Mouse (Mus musculus): ENCODE results near the gene March10. TPM values are rescaled to one million over a fixed set of nuclear protein-coding genes. Genes with fewer than 3 reads are reported as not detected.
A peak's percentile ranks its signal among the peaks of the same experiment; 100 is the strongest.

March10 gene
- polyA plus RNA-seq, 1 experiment from 2014 or later: 0.12 TPM

GRCm38 (mm10) chr11:105452504-105452903 lies 4.0 kb downstream of the March10 start:
- Histone ChIP-seq H3K4me1 (ENCODE audit: insufficient read depth, low read length) (peaks cover 22% of the 10 kb centered on the region), H3K27me3 (ENCODE audit: insufficient read depth, low read length) (peaks cover 6% of the 10 kb centered on the region; the same call in 1 of the 2 replicates), H3K9ac (replicated peaks; ENCODE audit: low read length) (no peak overlapping the region), H3K4me3 (ENCODE audit: low read length) (no peak overlapping the region), H3K36me3 (ENCODE audit: insufficient read depth, low read length) (no peaks in the 10 kb centered on the region), H3K9me3 (ENCODE audit: low read length) (no peaks in the 10 kb centered on the region), H3K27ac (ENCODE audit: low read length) (no peak overlapping the region), H3K4me2 (replicated peaks; ENCODE audit: low read depth, low read length) (no peak overlapping the region)
- WGBS: 80% methylated on average over 4 of the region's 4 CpGs
- ATAC-seq (ENCODE audit: low FRiP score, low TSS enrichment): no peak

- no peak overlapping the region for H3K27ac ChIP-seq (ENCODE audit: low read length)
These were observed 4.9 kb downstream of the March10 start for GRCm38 (mm10) chr11:105451553-105452135.

DNA sequence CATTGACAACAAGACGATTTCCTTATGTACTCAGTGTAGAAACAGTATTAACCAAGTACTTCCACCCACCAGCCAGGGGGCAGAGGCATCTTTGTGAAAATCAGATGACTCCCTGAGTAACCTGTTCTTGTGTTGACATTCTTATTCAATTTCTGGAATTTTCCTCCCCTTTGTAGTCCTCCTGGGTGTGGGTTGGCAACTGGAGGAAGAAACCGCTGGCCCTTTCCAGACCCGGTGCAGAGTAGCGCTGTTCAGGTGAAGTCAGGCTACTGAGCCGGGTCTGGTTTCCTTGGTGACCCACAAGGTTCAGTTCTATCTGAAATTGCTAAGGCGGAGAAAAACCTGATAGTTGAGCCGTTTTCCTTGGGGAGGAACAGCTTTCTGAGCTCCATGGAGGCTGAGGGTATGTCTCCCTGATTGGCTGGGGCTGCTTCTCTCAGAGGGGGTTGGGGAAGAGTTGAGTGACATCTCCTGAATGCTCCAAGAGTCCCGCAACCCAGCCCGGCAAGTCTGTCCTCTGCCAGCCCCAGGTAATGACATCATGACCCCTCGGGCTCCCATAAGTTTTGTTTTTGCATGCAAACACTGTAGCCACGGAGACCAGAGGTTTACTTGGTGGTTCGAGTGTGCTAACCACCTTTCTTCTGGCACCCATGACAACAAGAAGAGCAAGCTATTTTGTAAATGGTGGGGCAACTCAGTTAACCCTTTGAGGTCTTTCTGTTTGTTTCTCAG lies 6.8 kb downstream of the March10 start:
- Histone ChIP-seq H3K4me3 (ENCODE audit: low read length) (no peak overlapping the region), H3K4me2 (replicated peaks; ENCODE audit: low read depth, low read length) (no peak overlapping the region), H3K9me3 (ENCODE audit: low read length) (no peaks in the 10 kb centered on the region), H3K4me1 (ENCODE audit: insufficient read depth, low read length) (peaks cover 13% of the 10 kb centered on the region; the same call in 1 of the 2 replicates), H3K27me3 (ENCODE audit: insufficient read depth, low read length) (no peaks in the 10 kb centered on the region), H3K27ac (ENCODE audit: low read length) (no peak overlapping the region), H3K36me3 (ENCODE audit: insufficient read depth, low read length) (no peaks in the 10 kb centered on the region), H3K9ac (replicated peaks; ENCODE audit: low read length) (no peak overlapping the region)
- no peak for ATAC-seq (ENCODE audit: low FRiP score, low TSS enrichment)
- 59% methylated on average over 12 of the region's 12 CpGs for WGBS

More at GRCm38 (mm10) chr11:105451553-105452135, 4.9 kb downstream of the March10 start:
- Histone ChIP-seq H3K9me3 (ENCODE audit: low read length) (no peaks in the 10 kb centered on the region), H3K4me1 (ENCODE audit: insufficient read depth, low read length) (peaks cover 16% of the 10 kb centered on the region), H3K36me3 (ENCODE audit: insufficient read depth, low read length) (no peaks in the 10 kb centered on the region), H3K9ac (replicated peaks; ENCODE audit: low read length) (no peak overlapping the region), H3K4me2 (replicated peaks; ENCODE audit: low read depth, low read length) (no peak overlapping the region), H3K27me3 (ENCODE audit: insufficient read depth, low read length) (no peaks in the 10 kb centered on the region; the same call in 1 of the 2 replicates), H3K4me3 (ENCODE audit: low read length) (no peak overlapping the region)
- ATAC-seq (ENCODE audit: low FRiP score, low TSS enrichment): no peak
- WGBS: 41% methylated on average over 7 of the region's 7 CpGs

GRCm38 (mm10) chr11:105447661-105448060 lies 8.9 kb downstream of the March10 start:
- no peak for ATAC-seq (ENCODE audit: low FRiP score, low TSS enrichment)
- Histone ChIP-seq H3K9ac (replicated peaks; ENCODE audit: low read length) (no peak overlapping the region), H3K36me3 (ENCODE audit: insufficient read depth, low read length) (no peaks in the 10 kb centered on the region), H3K9me3 (ENCODE audit: low read length) (no peaks in the 10 kb centered on the region), H3K4me2 (replicated peaks; ENCODE audit: low read depth, low read length) (no peak overlapping the region), H3K4me3 (ENCODE audit: low read length) (no peak overlapping the region), H3K27me3 (ENCODE audit: insufficient read depth, low read length) (no peaks in the 10 kb centered on the region), H3K4me1 (ENCODE audit: insufficient read depth, low read length) (peaks cover 9% of the 10 kb centered on the region), H3K27ac (ENCODE audit: low read length) (no peak overlapping the region)
- WGBS: 78% methylated on average over 6 of the region's 6 CpGs

DNA sequence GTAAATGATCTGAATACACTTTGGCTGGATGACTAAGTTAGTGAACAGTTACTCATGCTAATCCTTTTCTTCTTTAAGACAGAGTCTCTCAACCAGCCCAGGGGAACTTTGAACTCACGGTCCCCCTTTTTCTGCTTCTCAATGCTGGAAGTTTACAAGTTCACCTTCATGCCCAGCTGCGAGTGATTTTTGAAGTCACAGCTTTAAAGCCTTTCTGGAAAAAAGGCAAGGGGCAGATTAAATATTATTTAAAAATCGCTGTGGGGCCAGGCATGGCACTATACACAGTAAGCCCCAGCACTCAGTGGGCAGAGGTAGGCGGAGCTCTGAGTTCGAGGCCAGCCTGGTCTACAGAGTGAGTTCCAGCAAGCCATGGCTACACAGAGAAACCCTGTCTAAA lies 10.3 kb downstream of the March10 start:
- Histone ChIP-seq H3K4me3 (ENCODE audit: low read length) (no peak overlapping the region), H3K4me2 (replicated peaks; ENCODE audit: low read depth, low read length) (no peak overlapping the region), H3K9me3 (ENCODE audit: low read length) (no peaks in the 10 kb centered on the region), H3K36me3 (ENCODE audit: insufficient read depth, low read length) (no peaks in the 10 kb centered on the region), H3K27me3 (ENCODE audit: insufficient read depth, low read length) (no peaks in the 10 kb centered on the region), H3K4me1 (ENCODE audit: insufficient read depth, low read length) (peaks cover 6% of the 10 kb centered on the region), H3K9ac (replicated peaks; ENCODE audit: low read length) (no peak overlapping the region), H3K27ac (ENCODE audit: low read length) (no peak overlapping the region)
- ATAC-seq (ENCODE audit: low FRiP score, low TSS enrichment): no peak
- WGBS: 83% methylated on average over 5 of the region's 5 CpGs

DNA sequence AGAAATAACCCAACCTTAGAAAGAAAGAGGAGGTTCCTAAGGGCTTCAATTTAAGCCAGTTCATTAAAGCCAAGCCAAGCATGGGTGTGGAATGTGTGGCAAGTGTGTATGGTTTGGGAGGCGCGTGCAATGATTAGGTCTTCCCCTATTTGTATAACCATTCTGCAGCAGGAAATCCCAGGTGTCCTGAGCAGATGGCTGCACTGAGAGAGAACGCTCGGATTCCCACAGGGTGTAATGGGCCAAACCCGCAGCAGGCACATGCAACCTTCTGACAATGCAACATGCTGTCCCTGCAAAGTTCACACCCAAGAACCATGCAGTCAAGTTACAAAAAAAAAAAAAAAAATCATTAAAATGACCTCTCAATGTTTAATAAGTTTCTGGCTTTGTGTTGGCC lies 10.8 kb downstream of the March10 start:
- no peak overlapping the region for H3K4me3 ChIP-seq (ENCODE audit: low read length)
- H3K27me3 ChIP-seq (ENCODE audit: insufficient read depth, low read length): no peaks in the 10 kb centered on the region
- H3K9ac ChIP-seq (replicated peaks; ENCODE audit: low read length): no peak overlapping the region
- ATAC-seq (ENCODE audit: low FRiP score, low TSS enrichment): no peak
- peaks cover 6% of the 10 kb centered on the region for H3K4me1 ChIP-seq (ENCODE audit: insufficient read depth, low read length)
- no peak overlapping the region for H3K4me2 ChIP-seq (replicated peaks; ENCODE audit: low read depth, low read length)
- no peaks in the 10 kb centered on the region for H3K9me3 ChIP-seq (ENCODE audit: low read length)
- no peak overlapping the region for H3K27ac ChIP-seq (ENCODE audit: low read length)
- no peaks in the 10 kb centered on the region for H3K36me3 ChIP-seq (ENCODE audit: insufficient read depth, low read length)
- 69% methylated on average over 5 of the region's 5 CpGs for WGBS

- no peak overlapping the region for H3K4me3 ChIP-seq (ENCODE audit: low read length)
- no peak overlapping the region for H3K27ac ChIP-seq (ENCODE audit: low read length)
- H3K9ac ChIP-seq (replicated peaks; ENCODE audit: low read length): no peak overlapping the region
- no peak overlapping the region for H3K4me2 ChIP-seq (replicated peaks; ENCODE audit: low read depth, low read length)
- no peaks in the 10 kb centered on the region for H3K9me3 ChIP-seq (ENCODE audit: low read length)
- no peaks in the 10 kb centered on the region for H3K27me3 ChIP-seq (ENCODE audit: insufficient read depth, low read length)
- no peak for ATAC-seq (ENCODE audit: low FRiP score, low TSS enrichment)
- H3K4me1 ChIP-seq (ENCODE audit: insufficient read depth, low read length): peaks cover 6% of the 10 kb centered on the region
- H3K36me3 ChIP-seq (ENCODE audit: insufficient read depth, low read length): no peaks in the 10 kb centered on the region
- 71% methylated on average over 6 of the region's 6 CpGs for WGBS
These were observed 11.6 kb downstream of the March10 start for GRCm38 (mm10) chr11:105444929-105445328.

GRCm38 (mm10) chr11:105443505-105443904 lies 13.0 kb downstream of the March10 start:
- H3K27ac ChIP-seq (ENCODE audit: low read length): no peak overlapping the region
- H3K4me3 ChIP-seq (ENCODE audit: low read length): no peak overlapping the region
- H3K9me3 ChIP-seq (ENCODE audit: low read length): no peaks in the 10 kb centered on the region
- peaks cover 6% of the 10 kb centered on the region for H3K4me1 ChIP-seq (ENCODE audit: insufficient read depth, low read length)
- 41% methylated on average over 5 of the region's 5 CpGs for WGBS
- ATAC-seq (ENCODE audit: low FRiP score, low TSS enrichment): 0 out of 2 replicates have a peak, but pooled peaks have one; percentile 53
- no peaks in the 10 kb centered on the region for H3K36me3 ChIP-seq (ENCODE audit: insufficient read depth, low read length)
- H3K9ac ChIP-seq (replicated peaks; ENCODE audit: low read length): no peak overlapping the region
- no peak overlapping the region for H3K4me2 ChIP-seq (replicated peaks; ENCODE audit: low read depth, low read length)
- no peaks in the 10 kb centered on the region for H3K27me3 ChIP-seq (ENCODE audit: insufficient read depth, low read length)

- Histone ChIP-seq H3K27me3 (ENCODE audit: insufficient read depth, low read length) (no peaks in the 10 kb centered on the region), H3K4me2 (replicated peaks; ENCODE audit: low read depth, low read length) (no peak overlapping the region), H3K4me1 (ENCODE audit: insufficient read depth, low read length) (peaks cover 6% of the 10 kb centered on the region), H3K4me3 (ENCODE audit: low read length) (no peak overlapping the region), H3K36me3 (ENCODE audit: insufficient read depth, low read length) (no peaks in the 10 kb centered on the region), H3K27ac (ENCODE audit: low read length) (no peak overlapping the region), H3K9me3 (ENCODE audit: low read length) (no peaks in the 10 kb centered on the region), H3K9ac (replicated peaks; ENCODE audit: low read length) (no peak overlapping the region)
- 68% methylated on average over 7 of the region's 7 CpGs for WGBS
- no peak for ATAC-seq (ENCODE audit: low FRiP score, low TSS enrichment)
These were observed 16.7 kb downstream of the March10 start for GRCm38 (mm10) chr11:105439796-105440195.

- H3K27me3 ChIP-seq (ENCODE audit: insufficient read depth, low read length): no peaks in the 10 kb centered on the region
- ATAC-seq (ENCODE audit: low FRiP score, low TSS enrichment): no peak
- H3K9me3 ChIP-seq (ENCODE audit: low read length): no peaks in the 10 kb centered on the region
- H3K36me3 ChIP-seq (ENCODE audit: insufficient read depth, low read length): no peaks in the 10 kb centered on the region
- H3K9ac ChIP-seq (replicated peaks; ENCODE audit: low read length): no peak overlapping the region
- H3K27ac ChIP-seq (ENCODE audit: low read length): no peak overlapping the region
- peaks cover 6% of the 10 kb centered on the region for H3K4me1 ChIP-seq (ENCODE audit: insufficient read depth, low read length)
- no peak overlapping the region for H3K4me3 ChIP-seq (ENCODE audit: low read length)
- 74% methylated on average over 7 of the region's 7 CpGs for WGBS
- no peak overlapping the region for H3K4me2 ChIP-seq (replicated peaks; ENCODE audit: low read depth, low read length)
These were observed 17.6 kb downstream of the March10 start for GRCm38 (mm10) chr11:105438907-105439306.

All from kidney, embryonic 16.5 days (tissue).